Mouse (Mus musculus): ENCODE measurements around the gene Chmp5. TPM values are rescaled to one million over a fixed set of nuclear protein-coding genes. Genes with fewer than 3 reads are reported as not detected.

Chmp5 gene
- polyA plus RNA-seq, 3 experiments from 2014 or later: 103 to 141 (median 119) TPM

DNA sequence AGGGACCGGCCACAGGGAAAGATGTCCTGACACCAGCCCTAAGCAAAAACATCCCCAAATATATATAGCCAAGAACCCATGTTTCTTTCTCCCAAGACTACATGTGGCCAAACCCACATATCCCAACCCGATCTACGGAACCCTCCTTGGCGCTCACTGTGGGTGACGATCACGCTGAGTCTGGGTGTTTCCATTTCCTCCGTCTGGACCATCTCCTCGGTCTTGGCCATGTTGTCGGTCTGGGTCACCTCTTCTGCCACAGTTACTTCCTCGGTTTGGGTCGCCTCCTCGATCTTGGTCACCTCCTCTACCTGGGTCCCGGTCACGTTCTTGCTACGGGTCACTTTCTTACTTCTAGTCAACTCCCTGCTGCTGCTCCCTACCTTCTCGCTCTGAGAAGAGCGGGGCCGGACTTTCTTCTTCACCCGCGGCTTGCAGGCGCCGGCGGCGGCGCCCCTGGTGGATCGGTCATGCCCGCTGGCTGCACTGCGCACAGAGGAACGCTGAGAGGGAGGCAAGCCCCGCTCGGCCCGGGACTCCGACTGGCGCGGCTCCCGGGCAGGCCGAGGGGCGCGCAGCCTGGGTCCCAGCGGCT, 545 bp upstream of the Chmp5 start:
- peak; percentile 37 for ATAC-seq

DNA sequence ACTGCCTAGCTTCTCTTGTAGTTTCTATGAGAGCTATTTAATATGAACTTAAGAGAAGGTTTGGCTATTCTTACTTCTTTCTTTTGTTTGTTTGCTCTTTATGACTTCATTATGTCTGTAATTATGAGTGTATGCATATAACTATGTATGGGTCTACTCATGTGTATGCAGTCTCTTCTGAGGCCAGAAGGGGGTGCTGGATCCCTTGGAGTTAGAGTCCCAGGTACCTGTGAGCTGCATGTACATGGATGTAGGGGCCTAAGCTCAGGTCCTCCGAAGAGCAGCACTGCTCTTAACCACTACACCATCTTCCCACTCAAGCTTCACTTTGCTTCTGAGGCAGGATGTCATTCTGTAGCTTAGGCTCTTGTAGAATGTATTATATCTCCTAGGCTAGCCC, 5.3 kb downstream of the Chmp5 start:
- no peak for ATAC-seq

DNA sequence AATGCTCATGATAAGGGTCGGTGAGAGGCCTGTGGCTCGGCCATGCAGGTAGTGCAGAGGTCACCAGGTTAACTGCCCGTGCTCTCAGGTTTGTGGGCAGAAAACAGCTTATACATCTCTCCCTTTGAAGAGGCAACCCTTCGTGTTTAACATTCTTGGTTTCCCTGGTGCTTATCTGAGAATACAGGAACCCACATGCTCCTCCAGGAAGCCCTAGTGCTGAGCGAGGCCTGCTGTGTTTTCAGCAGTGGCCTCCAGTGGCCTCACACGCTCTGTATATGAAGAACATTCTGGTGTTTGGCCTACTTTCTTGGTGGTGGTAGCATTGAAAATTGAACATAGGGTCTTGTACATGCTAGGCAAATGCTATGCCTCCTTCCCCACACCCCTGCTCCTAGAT, 7.7 kb downstream of the Chmp5 start:
- ATAC-seq: no peak

DNA sequence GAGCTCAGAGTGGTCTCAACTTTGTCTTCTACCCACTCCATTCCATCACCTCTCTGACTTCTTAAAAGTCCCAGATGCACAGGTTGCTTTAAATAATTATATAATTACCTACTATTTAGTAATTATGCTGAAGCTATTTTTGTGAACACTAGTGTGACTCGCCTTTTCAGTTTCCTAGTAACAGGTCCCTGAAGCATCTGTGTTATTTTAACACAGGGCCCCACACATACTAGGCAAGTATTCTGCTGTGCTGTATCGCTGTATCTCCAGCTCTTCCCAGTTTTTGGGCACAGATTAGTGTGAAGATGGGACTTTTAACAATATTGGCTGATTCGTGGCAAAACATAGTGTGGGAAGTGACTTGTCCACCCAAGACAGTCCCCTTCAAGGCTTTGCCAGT, 15.3 kb downstream of the Chmp5 start:
- no peak for ATAC-seq

DNA sequence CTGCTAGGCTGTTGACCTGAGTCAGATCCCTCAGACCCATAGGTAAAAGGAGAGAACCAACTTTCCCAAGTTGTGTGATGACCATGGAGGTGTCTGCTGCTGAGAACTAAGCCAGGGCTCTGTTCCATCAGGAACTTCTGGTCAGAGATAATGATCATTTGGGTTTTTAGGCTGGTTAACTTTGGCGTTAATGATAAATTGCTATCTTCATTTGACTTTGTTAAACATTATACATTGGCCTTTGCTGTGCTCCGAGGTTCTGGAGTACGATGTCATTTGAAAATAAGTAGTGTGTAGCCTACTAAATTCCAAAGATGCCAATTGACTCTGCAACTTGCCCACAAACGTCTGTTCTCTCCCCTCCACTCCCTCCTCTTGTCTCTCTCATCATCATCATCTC, 21.0 kb downstream of the Chmp5 start:
- no peak for ATAC-seq

GRCm38 (mm10) chr4:40969781-40970591, 21.8 kb downstream of the Chmp5 start:
- ATAC-seq: no peak

GRCm38 (mm10) chr4:40970592-40970841, 22.3 kb downstream of the Chmp5 start:
- no peak for ATAC-seq

- ATAC-seq: peak; percentile 94
Observed at GRCm38 (mm10) chr4:40970842-40971701, 22.9 kb downstream of the Chmp5 start, which contains the start of gene Nfx1. Nfx1 (plus strand) TSS chr4:40970906.

DNA sequence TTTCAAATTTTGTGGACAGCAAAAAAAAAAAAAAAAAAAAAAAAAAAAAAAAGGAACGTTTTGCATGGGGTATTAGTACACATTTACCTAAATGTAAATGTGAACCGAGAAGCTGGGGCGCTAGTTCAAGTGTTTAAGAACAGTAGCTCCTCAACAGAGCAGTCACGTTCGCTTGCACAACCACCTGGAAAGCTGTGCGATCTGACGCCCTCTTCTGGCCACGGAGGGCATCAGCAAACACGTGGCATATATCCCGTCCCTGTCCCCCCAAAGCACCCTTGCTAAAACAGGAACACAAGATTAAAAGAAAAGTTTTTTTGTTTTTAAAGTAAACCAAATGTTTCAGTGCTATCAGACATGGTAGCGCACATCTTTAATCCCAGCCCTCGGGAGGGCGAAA, 23.5 kb downstream of the Chmp5 start:
- ATAC-seq: no peak

GRCm38 (mm10) chr4:40974011-40974410, 25.8 kb downstream of the Chmp5 start:
- ATAC-seq: no peak

GRCm38 (mm10) chr4:40975678-40976077, 27.5 kb downstream of the Chmp5 start:
- no peak for ATAC-seq

DNA sequence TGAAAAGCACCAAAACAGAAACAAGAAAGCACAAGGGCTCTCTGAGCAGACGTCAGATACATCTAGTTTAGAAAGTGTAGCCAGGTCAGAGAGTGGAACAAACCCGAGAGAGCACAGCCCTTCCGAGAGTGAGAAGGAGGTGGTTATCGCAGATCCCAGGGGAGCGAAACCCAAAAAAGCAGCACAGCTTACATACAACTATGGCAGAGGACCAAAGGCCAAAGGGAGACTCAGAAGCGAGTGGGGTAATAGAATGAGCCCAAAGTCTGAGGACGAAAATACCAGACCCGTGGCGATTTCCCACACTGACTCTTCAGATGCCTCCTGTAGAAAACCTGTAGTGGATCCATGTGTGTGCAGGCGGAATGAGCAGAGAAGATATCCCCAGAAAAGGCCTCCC, 28.4 kb downstream of the Chmp5 start:
- ATAC-seq: no peak

DNA sequence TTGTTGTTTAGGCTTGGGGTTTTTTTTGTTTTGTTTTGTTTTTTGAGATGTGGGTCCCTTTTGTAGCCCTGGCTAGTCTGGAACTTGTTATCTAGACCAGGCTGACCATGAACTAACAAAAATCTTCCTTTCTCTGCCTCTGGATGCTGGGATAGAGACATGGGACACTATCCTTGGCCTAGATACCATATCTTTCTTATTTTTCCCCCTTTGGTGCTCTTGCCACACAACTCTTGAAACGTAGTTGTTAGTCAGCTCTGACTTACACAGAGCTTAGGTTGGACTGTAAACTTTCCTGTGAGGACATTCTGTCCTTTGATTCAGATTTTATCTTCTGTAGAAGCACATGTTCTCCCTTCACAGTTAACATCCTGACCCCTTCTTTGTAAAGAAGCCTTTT, 31.2 kb downstream of the Chmp5 start:
- ATAC-seq: no peak

DNA sequence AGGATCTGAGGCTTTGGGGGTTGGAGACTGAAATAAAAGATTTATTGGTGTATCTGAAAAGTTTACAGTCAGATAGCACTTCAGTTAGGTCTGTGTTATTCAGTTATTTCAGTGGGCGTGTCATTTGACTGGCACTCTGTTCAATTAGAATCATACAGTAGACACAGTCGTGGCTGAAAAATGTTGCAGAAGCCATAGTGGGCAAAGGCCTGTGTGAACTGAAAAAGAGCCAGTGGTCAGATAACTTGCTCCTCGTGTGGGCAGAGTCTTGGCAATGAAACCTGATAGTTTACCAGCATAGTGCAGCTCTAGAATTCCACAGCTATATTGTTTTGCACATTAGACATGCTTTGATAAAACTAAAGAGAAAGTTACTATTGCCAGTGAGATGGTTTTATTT, 34.3 kb downstream of the Chmp5 start:
- ATAC-seq: no peak

DNA sequence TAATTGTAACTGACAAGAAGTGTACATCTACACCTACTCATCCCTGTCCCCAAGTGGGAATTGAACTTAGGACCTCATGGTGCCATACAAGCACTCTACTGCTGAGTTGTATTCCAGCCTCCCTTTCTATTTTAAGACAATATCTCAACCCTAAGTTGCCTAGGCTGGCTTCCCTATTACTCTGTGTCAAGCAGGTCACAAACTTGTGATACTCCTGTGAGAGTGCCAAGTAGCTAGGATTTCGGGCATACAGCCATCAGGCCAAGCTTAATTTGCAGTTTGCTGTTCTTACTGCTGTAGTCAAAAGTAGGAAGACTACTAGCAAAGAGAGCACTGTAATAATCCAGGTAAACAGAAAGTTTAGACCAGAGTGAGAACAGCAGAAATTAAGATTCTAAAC, 35.5 kb downstream of the Chmp5 start:
- no peak for ATAC-seq

DNA sequence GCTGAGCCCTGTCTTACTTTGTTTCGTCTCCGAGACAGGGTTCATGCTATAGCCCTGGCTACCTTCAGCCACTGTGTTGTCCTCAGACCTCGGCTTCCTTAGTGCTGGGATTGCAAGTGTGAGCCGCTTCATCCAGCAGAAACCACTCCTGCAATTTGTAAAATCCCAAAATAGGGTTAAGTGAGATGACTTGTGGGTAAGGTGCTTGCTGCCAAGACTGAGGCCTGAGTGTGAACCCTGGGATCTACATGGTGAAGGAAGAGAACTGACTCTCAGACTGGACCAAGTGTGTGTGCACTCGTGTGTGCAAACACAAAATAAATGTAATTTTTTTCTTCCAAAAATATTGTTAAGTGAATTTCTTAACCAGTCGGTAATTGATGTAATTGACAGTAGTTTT, 41.4 kb downstream of the Chmp5 start:
- ATAC-seq: no peak

DNA sequence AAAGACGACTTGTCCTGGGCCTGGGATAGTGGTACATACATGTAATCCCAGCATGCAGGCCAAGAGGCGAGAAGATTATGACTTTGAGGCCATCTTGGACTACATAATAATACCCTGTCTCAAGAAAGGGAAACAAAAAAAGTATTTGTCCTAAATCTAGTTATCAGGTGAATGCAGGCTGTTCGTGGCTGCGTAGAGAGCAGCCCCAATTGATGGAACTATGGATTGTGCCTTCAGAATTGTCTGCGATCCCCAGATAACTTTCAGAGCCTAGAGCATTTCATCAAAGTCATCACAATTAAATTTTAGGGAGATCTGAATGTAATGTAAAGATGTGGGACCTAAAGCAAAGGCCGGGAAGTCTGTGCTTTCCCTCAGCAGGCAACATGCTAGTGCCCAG, 48.1 kb downstream of the Chmp5 start:
- ATAC-seq: no peak

DNA sequence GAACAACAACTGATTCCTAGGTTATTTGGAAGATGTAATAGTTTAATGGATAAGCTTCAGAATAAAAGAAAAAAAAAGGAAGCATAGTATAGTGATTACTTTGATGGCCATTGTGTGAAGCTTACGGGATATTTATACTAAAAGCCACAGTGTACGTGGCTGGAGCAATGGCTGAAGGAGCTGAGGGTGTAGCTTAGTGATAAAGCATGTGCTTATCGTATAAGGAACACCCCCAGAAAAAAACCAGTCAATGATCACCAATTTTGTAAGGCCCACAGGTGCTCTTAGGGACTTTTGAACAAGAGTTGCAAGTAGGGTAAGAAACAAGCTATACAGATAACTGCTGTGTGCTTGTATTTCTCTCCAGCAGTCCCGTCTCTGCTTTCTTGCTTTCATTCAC, 49.7 kb downstream of the Chmp5 start:
- ATAC-seq: no peak

GRCm38 (mm10) chr4:41000271-41000670, 52.1 kb downstream of the Chmp5 start:
- ATAC-seq: no peak

DNA sequence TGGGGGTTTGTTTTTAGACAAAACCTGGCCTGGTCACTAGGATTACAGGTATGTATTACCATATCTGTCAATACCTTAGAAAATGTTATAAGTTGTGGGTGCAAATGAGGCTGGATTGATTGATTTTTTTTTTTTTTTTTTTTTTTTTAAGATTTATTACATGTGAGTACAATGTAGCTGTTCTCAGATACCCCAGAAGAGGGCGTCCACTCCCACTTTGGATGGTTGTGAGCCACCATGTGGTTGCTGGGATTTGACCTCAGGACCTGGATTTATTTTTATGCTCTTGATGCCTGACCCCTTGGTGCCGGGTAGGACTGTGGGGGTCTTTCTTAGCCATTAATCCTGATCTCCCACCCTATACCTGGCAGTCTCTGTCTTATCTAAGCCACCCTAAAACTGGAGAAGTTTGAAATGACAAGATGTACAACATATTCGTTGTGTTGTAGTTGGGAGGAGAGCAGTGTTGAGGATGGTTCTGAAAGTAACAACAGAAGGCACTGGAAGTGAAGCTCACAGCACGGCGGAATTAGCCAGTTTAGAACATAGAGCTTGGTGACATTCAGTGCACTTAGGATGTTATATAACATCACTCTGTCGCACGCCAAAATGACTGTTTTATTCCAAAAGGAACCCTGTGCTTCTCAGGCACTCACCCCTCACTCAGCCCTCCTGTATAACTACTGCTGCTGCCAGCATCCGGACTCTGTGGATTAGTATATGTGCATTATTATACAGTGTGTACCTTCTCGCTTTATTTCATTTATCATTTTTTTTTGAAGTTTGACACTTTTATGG, 52.8 kb downstream of the Chmp5 start:
- ATAC-seq: no peak

DNA sequence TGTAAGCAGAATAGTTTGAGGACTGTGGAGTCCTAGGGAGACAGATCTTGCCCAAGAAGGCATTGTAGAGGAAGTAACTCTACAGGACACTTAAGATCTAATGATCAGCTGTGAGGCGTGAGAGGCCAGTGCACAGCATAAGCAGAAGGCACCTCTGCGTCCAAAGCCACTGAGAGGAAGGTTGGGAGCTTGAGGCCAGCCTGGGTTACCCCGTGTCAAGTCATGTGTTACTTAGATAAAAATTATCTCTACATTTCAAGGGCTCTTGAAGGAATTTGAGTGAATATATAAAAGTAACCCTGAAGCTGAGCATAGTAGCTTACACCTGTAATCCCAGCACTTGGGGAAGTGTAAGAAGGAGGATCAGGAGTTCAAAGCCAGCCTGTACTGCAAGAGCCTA, 65.1 kb downstream of the Chmp5 start:
- no peak for ATAC-seq
